Mouse (Mus musculus) midbrain, embryonic 15.5 days (tissue): Measurements from ENCODE around the gene Polr1d. TPM values are rescaled to one million over a fixed set of nuclear protein-coding genes. Genes with fewer than 3 reads are reported as not detected.

Source experiments
- ATAC-seq: fragments of 200-750 bp; cut with Nextera tagmentation; replicated peaks from 2 replicates; pipeline ENCODE4 v1.8.0; 2017; ENCODE audit warnings: moderate TSS enrichment
- H3K27ac ChIP-seq: fragments of 300-500 bp; sonication (generic); 2 replicates; pipeline ENCODE4 v1.5.1; 2015; ENCODE audit warnings: mild to moderate bottlenecking, inconsistent platforms
- H3K27me3 ChIP-seq: fragments of 300-500 bp; sonication (generic); replicated peaks from 2 replicates; pipeline ENCODE4 v1.6.1; 2015; ENCODE audit warnings: inconsistent platforms
- H3K36me3 ChIP-seq: fragments of 300-500 bp; sonication (generic); replicated peaks from 2 replicates; pipeline ENCODE4 v1.6.1; 2015; ENCODE audit warnings: inconsistent platforms
- H3K4me1 ChIP-seq: fragments of 300-500 bp; sonication (generic); 2 replicates; pipeline ENCODE4 v1.6.1; 2015; ENCODE audit warnings: inconsistent platforms
- H3K4me2 ChIP-seq: fragments of 300-500 bp; sonication (generic); 2 replicates; pipeline ENCODE4 v1.6.1; 2015; ENCODE audit warnings: inconsistent platforms, mild to moderate bottlenecking, moderate library complexity
- H3K4me3 ChIP-seq: fragments of 300-500 bp; sonication (generic); 2 replicates; pipeline ENCODE4 v1.5.1; 2015; ENCODE audit warnings: mild to moderate bottlenecking, inconsistent platforms
- H3K9ac ChIP-seq: fragments of 300-500 bp; sonication (generic); 2 replicates; pipeline ENCODE4 v1.6.1; 2015; ENCODE audit warnings: mild to moderate bottlenecking, inconsistent platforms
- H3K9me3 ChIP-seq: fragments of 300-500 bp; sonication (generic); 2 replicates; pipeline ENCODE4 v1.6.1; 2016; ENCODE audit warnings: inconsistent platforms
- WGBS: fragments of 180-500 bp; shearing (Covaris S2); methylation state at CpG from one replicate; pipeline ENCODE4 v1.1.7; 2015; ENCODE audit warnings: mixed read lengths; 5-methylcytosine and 5-hydroxymethylcytosine counted together
- polyA plus RNA-seq: library from polyadenylated mRNA; unstranded; fragments of >200 nt; fragmentation: Nextera tagmentation; extraction: Ambion mirVana; gene quantifications from 2 replicates; pipeline ENCODE4 v1.2.1, GENCODE M21; 2015

Polr1d gene
- polyA plus RNA-seq, 1 experiment from 2014 or later = 95.6 TPM

DNA sequence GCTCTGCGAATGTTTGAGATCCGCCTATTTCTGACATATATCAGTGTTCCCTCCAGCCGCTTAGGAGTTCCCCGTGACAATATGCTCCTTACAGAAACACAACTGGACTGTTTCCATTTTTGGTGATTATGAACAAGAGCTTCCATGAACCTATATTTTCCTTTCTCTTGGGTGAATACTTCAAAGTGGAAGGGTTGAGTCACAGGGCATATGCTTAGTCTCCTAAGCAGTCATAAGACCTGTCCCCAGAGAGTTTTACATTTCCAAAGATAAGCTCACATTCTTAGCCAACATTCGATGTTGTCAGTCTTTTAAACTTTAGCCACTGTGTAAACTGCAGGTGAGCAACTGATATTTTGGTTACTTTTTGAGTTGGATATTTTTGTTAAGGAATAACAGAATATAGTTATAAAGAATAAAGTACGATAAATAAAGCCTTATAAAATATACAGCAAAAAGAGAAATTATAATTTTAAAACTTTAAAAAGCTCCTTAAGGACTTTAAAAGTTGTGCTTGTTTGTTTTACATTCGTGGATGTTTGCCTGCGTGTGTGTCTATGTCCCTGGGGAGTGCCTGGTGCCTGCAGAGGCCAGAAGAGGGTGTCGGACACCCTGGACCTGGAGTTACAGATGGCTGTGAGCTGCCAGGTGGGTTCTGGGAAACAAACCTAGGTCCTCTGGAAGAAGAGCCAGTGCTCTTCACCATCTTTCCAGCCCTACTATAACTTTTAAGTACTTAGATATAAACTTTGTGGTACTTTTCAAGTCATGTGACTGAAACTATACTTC, 19.0 kb upstream of the Polr1d start:
- 91% methylated on average over 9 of the region's 9 CpGs for WGBS
- H3K4me3 ChIP-seq = no peak overlapping the region
- no peaks in the 10 kb centered on the region for H3K27me3 ChIP-seq
- ATAC-seq = no peak
- no peaks in the 10 kb centered on the region for H3K36me3 ChIP-seq
- H3K4me2 ChIP-seq = no peak overlapping the region
- no peak overlapping the region for H3K9ac ChIP-seq
- H3K9me3 ChIP-seq = no peaks in the 10 kb centered on the region
- H3K27ac ChIP-seq = no peak overlapping the region
- H3K4me1 ChIP-seq = no peaks in the 10 kb centered on the region

DNA sequence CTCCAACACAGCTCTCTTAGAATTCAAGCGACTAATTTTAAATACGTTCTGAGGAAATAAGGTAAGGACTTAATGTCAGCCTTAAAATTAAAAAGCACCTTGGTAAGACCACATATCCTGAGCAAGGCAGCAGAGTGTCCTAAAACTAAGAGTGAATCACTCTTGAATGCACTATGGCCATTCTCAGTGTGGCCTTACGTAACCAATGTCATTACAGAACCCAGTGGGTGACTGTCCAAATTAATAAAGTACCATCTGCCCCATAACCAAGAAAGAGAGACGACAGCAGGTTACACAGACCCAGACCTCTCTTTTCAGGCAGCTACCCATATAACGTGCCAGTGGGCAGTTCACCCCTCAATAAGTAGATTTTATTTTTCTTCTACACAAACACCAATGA, 18.2 kb upstream of the Polr1d start:
- H3K27me3 ChIP-seq = no peaks in the 10 kb centered on the region
- H3K9me3 ChIP-seq = no peaks in the 10 kb centered on the region
- H3K9ac ChIP-seq = no peak overlapping the region
- H3K4me1 ChIP-seq = no peaks in the 10 kb centered on the region
- no peak overlapping the region for H3K27ac ChIP-seq
- ATAC-seq = no peak
- no peaks in the 10 kb centered on the region for H3K36me3 ChIP-seq
- WGBS = 86% methylated on average over 5 of the region's 5 CpGs
- H3K4me2 ChIP-seq = no peak overlapping the region
- no peak overlapping the region for H3K4me3 ChIP-seq

DNA sequence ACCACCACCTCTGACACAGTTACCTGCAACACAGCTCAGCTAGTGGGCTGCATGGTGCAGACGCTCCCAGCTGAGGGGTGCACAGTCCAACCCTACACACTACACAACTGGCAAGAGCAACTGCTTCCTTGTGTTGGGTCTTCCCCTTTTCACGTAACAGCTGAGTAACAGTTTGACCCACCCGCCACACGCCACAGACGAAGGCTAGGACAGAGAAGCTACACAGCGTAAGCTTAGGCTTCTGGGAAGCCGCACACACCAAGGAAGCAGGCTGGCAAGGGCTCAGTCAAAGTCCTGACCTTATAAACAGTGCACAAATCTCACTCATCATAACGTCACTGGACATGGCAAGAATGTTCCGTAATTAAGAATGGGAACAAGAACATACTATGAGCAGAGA, 17.5 kb upstream of the Polr1d start:
- no peak overlapping the region for H3K9ac ChIP-seq
- 93% methylated on average over 9 of the region's 9 CpGs for WGBS
- H3K27ac ChIP-seq = no peak overlapping the region
- H3K4me3 ChIP-seq = no peak overlapping the region
- ATAC-seq = no peak
- H3K4me2 ChIP-seq = no peak overlapping the region
- no peaks in the 10 kb centered on the region for H3K9me3 ChIP-seq
- H3K27me3 ChIP-seq = no peaks in the 10 kb centered on the region
- no peaks in the 10 kb centered on the region for H3K4me1 ChIP-seq
- no peaks in the 10 kb centered on the region for H3K36me3 ChIP-seq

DNA sequence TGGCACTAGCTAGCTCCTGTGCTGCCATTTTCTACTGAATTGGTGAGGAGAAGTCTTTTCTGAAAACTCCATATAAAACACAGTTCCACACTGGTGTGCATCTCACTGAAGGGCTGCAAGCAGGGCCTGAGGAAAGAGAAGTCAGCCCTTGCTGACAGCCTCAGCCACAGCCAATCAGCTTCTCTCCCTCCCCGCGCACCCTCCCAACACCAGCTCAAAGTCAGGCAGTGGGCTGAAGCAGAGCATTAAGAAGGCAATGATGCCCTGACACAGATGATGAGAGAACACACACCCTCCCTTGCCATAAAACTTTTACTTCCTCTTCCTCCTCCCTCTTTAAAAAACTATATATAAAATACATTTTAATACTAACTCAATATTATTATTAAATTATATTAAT, 16.8 kb upstream of the Polr1d start:
- Histone ChIP-seq H3K9ac (no peak overlapping the region), H3K27ac (no peak overlapping the region), H3K36me3 (no peaks in the 10 kb centered on the region), H3K4me1 (no peaks in the 10 kb centered on the region), H3K4me3 (no peak overlapping the region), H3K4me2 (no peak overlapping the region), H3K9me3 (no peaks in the 10 kb centered on the region), H3K27me3 (no peaks in the 10 kb centered on the region)
- 94% methylated on average over 2 of the region's 2 CpGs for WGBS
- no peak for ATAC-seq

DNA sequence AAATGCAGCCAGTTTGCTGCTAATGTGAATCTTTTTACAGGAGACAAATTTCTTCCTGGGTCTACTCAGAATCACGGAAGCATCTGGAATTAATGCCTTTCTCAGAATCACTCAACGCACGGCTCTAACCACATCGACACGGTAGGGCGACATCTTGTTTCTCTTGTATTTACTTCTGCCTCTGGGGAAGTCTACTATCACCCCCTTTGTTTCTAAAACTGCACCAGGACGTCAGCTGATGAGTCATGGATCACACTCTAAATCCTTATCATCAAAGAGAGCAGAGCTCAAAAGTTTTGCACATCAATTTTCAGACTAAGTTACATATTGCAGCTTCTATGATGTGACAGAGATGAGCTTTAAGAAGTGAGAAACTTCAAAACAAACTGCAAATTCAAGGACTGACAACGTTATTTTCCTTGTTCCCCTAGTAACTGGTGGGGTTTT, 13.6 kb upstream of the Polr1d start:
- Histone ChIP-seq H3K36me3 (no peaks in the 10 kb centered on the region), H3K4me1 (no peaks in the 10 kb centered on the region), H3K9me3 (no peaks in the 10 kb centered on the region), H3K27me3 (no peaks in the 10 kb centered on the region), H3K9ac (no peak overlapping the region), H3K4me2 (no peak overlapping the region), H3K4me3 (no peak overlapping the region), H3K27ac (no peak overlapping the region)
- ATAC-seq = no peak
- WGBS = 79% methylated on average over 8 of the region's 8 CpGs

DNA sequence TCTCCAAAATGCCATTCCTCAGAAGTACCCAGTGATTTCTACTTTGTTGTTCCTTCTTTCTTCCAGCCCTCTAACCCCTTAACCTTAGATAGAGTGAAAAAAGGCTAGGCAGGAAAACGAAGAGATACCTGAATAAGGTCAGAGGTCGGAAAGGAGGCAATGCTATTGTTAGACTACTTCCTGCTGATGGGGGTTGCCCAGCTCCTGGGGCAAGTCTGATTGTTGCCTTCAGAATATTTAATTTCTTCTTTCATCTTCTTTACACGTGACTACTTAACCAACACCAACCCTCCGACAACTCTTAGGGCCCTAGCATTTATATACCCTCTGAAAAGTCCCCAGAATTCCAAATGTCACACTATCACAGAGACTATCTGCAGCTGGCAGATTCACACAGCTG, 10.7 kb upstream of the Polr1d start:
- ATAC-seq = no peak
- H3K36me3 ChIP-seq = no peaks in the 10 kb centered on the region
- no peak overlapping the region for H3K9ac ChIP-seq
- 57% methylated on average over 4 of the region's 4 CpGs for WGBS
- H3K4me1 ChIP-seq = no peaks in the 10 kb centered on the region
- H3K4me3 ChIP-seq = no peak overlapping the region
- no peak overlapping the region for H3K4me2 ChIP-seq
- no peaks in the 10 kb centered on the region for H3K9me3 ChIP-seq
- no peaks in the 10 kb centered on the region for H3K27me3 ChIP-seq
- no peak overlapping the region for H3K27ac ChIP-seq

DNA sequence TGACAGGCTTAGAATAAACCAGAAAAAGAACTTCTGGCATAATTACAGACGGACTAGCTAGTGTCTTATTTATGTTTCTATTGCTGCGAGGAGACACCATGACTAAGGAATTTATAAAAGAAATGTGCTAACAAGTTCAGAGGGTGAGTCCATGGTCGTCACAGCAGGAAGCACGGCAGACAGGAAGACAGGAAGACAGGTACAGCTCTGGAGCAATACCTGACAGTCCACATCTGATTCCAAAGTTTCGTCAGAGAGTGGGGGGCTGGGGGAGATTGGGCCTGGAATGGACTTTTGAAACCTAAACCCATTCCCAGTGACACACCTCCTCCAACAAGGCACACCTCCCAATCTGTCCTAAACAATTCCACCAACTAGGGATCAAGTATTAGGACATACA, 9.9 kb upstream of the Polr1d start:
- no peaks in the 10 kb centered on the region for H3K36me3 ChIP-seq
- no peaks in the 10 kb centered on the region for H3K27me3 ChIP-seq
- H3K9me3 ChIP-seq = no peaks in the 10 kb centered on the region
- no peak overlapping the region for H3K9ac ChIP-seq
- H3K4me1 ChIP-seq = no peaks in the 10 kb centered on the region
- H3K4me2 ChIP-seq = no peak overlapping the region
- no peak overlapping the region for H3K4me3 ChIP-seq
- ATAC-seq = no peak
- H3K27ac ChIP-seq = no peak overlapping the region
- 82% methylated on average over 5 of the region's 5 CpGs for WGBS

DNA sequence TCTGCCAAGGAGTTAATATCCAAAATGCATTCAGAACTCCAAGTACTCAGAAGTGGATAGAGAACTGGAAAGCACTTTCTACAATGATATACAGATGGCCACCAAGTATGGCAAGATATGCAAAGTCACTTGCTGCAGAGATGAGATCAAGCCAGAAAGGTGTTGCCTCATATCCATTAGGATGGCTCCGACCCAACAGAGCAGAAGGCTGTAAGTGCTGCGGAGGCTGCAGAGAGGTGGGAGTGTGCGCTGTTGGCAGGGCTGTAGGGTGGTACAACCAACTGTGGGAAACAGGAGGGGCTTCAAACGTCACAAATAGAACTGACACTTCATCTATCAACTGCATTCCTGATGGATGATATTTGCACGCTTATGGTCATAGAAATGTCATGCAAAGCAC, 8.0 kb upstream of the Polr1d start:
- H3K4me1 ChIP-seq = no peaks in the 10 kb centered on the region
- H3K4me3 ChIP-seq = no peak overlapping the region
- H3K4me2 ChIP-seq = no peak overlapping the region
- no peak for ATAC-seq
- no peak overlapping the region for H3K27ac ChIP-seq
- no peaks in the 10 kb centered on the region for H3K9me3 ChIP-seq
- H3K36me3 ChIP-seq = no peaks in the 10 kb centered on the region
- WGBS = 87% methylated on average over 5 of the region's 5 CpGs
- H3K27me3 ChIP-seq = no peaks in the 10 kb centered on the region
- no peak overlapping the region for H3K9ac ChIP-seq

DNA sequence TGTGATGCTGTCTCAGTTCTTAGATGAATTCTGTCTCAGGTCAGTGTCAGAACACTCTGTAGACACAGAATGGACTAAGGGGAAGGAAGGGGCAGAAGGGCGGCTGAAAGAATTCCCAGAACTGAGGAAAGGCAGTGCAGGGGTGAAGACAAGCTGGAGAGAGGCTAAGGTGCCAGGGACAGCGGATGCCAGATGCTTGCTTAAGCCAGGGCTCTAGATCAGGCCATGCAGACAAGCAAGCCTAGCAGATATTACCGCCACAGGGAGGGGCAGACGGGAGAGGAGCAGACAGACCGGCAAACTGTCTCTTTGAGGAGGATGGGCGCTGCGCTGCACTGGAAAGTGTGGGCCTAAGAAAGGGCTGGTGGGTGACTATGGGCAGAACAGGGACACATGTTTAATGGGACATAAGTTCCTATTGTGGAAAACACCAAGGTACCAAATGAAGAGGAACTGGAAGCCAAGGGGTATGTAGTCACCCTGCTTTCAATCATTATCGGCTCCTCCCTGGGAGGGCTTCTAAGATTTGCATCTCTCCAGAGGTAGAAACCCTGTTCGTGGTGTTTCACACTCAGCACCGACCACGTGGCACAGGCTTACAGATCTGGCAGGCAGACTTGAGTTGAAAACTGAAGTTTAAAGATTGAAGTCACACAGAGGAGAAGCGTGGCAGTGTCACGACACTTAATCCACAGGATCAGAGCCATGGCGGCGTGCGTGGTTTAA, 5.9 kb upstream of the Polr1d start:
- Histone ChIP-seq H3K36me3 (no peaks in the 10 kb centered on the region), H3K4me2 (no peak overlapping the region), H3K4me1 (peaks cover 9% of the 10 kb centered on the region), H3K27me3 (no peaks in the 10 kb centered on the region), H3K9ac (no peak overlapping the region), H3K27ac (no peak overlapping the region), H3K9me3 (no peaks in the 10 kb centered on the region), H3K4me3 (no peak overlapping the region)
- 81% methylated on average over 16 of the region's 16 CpGs for WGBS
- ATAC-seq = no peak

DNA sequence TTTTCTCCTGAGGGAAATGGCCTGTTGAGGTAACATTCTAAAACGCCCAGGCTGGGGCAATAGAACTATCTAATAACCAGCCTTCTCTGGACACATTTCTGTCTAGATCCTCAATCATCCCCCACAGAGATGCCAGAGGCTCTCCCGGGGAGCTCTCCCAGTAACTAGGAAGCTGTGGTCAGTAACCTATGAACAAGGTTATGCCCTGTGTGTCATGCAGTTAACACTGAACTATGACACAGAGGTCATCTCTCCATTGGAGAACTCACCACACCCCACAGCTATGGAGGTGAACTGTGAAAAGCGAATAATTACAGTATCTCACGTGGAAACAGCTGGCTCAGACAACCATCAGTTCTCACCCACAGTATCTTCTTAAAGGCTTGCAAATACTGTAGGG, 5.0 kb upstream of the Polr1d start:
- Histone ChIP-seq H3K36me3 (no peaks in the 10 kb centered on the region), H3K4me2 (no peak overlapping the region), H3K27ac (no peak overlapping the region), H3K9me3 (no peaks in the 10 kb centered on the region), H3K4me1 (peaks cover 9% of the 10 kb centered on the region), H3K27me3 (no peaks in the 10 kb centered on the region), H3K4me3 (no peak overlapping the region), H3K9ac (no peak overlapping the region)
- ATAC-seq = no peak
- WGBS = 68% methylated on average over 4 of the region's 4 CpGs

DNA sequence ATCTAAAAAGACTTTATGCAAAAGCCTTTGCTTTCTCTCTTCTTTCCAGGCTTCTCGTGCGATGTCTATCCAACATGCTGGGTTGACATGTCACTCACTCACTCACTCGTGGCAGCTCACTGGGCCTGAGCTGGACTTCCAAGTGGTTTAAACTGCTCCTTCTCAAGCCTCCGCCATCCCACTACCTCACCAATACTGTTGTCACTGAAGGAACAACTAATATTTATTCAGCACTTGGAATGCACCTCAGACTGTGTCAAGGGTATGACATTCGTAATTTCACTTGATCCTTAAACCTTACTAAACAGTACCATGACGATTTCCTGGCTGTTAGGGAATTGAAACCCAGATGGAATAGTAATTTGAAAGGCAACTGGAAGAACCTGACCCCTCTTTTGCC, 3.0 kb upstream of the Polr1d start:
- Histone ChIP-seq H3K27ac (no peak overlapping the region), H3K4me1 (peaks cover 20% of the 10 kb centered on the region), H3K9ac (no peak overlapping the region), H3K9me3 (no peaks in the 10 kb centered on the region), H3K4me2 (no peak overlapping the region), H3K27me3 (no peaks in the 10 kb centered on the region), H3K36me3 (no peaks in the 10 kb centered on the region), H3K4me3 (no peak overlapping the region)
- 84% methylated on average over 6 of the region's 6 CpGs for WGBS
- no peak for ATAC-seq

DNA sequence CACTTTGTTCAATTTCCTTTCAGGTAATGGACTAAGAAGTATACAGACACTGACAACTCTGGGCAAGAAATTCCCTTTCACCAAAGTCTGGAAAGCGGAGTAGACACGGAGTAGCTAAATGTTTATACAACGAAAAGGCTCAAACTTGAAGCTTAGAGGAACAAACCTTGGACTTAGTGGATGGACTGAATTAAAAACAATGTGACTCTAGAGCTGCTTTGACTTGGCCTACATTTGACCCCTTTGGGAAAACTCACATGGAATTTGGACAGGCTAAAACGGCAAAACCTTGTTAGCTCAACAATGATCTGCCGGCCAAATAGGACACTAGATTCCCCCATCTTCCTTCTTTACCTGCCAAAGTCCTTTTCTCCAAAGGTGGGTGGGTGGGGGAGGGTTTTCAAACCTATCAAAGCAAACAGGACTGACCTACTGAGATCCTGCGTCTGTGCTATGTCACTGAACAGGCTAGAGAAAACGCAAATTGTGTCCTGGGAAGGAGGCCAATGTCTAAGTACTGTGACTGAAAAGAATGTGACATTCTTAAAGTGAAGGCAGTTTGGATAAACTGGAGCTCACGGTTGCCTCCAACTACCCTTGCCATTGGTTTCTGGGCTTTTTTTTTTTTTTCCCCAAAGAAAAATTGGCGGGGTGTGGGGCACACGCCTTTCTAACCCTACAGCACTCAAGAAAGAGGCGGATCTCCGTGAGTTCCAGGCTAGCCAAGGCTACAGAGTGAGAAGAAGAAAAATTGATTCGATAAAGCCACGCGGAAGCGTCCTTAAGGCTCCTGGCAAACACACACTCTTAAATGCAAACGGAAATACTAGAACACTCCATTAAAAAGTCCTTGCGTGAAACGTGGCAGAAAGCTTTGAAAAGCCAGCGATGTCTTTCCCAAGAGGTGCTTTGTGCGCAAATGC, 1.5 kb upstream of the Polr1d start:
- Histone ChIP-seq H3K4me2 (peak overlapping the region; percentile 94), H3K27ac (peak overlapping the region; percentile 86; the same call in 1 of the 2 replicates), H3K36me3 (no peaks in the 10 kb centered on the region), H3K9ac (peak overlapping the region; percentile 45), H3K27me3 (no peaks in the 10 kb centered on the region), H3K9me3 (no peaks in the 10 kb centered on the region), H3K4me1 (peaks cover 21% of the 10 kb centered on the region), H3K4me3 (peak overlapping the region; percentile 70)
- 18% methylated on average over 21 of the region's 21 CpGs for WGBS
- ATAC-seq = no peak
